Comparison of ENCODE assay signal across 32 mouse cellular contexts in genomic region chr2:37527587-37527986, GRCm38 (mm10). TPM values are rescaled to one million over a fixed set of nuclear protein-coding genes. Genes with fewer than 3 reads are reported as not detected.
A peak's percentile ranks its signal among the peaks of the same experiment; 100 is the strongest.
DNase-seq lines count a peak whose midpoint lies in the region; ATAC-seq lines count a peak whose summit lies in the region.
"Had no signal": no experiment of that assay in that cellular context is flagged by ENCODE, and none has a peak within 500 bp of the region (broad histone marks: within the 10 kb centered on the region; RNA-seq: fewer than 3 reads in every experiment).

No protein-coding gene starts in this region.

- H3K9me3 ChIP-seq in heart, embryonic 13.5 days = no peaks in the 10 kb centered on the region
- H3K9me3 ChIP-seq: embryonic facial prominence, embryonic 10.5 days; embryonic facial prominence, embryonic 15.5 days; forebrain, embryonic 13.5 days; hindbrain, embryonic 13.5 days; limb, embryonic 10.5 days; limb, embryonic 15.5 days; liver, embryonic 13.5 days; midbrain, embryonic 13.5 days; neural tube, embryonic 13.5 days had no signal

- no peak overlapping the region for H3K4me2 ChIP-seq in heart, embryonic 13.5 days
- H3K4me2 ChIP-seq: embryonic facial prominence, embryonic 15.5 days; forebrain, embryonic 13.5 days; hindbrain, embryonic 13.5 days; limb, embryonic 15.5 days; liver, embryonic 13.5 days; midbrain, embryonic 13.5 days; neural tube, embryonic 13.5 days had no signal

- no peak for ATAC-seq in heart, embryonic 13.5 days (ENCODE audit: extremely low read depth, insufficient number of reproducible peaks, low FRiP score, low TSS enrichment)
- ATAC-seq: activated CD4-positive, CD25-positive, alpha-beta regulatory T cell, adult 4 months; forebrain, embryonic 13.5 days; intestine, embryonic 16.5 days; lung, postnatal 0 days; midbrain, embryonic 13.5 days had no signal

- DNase-seq in heart, adult 8-10 months (ENCODE audit: low spot score) = no peak
- DNase-seq in heart, postnatal 4 days = peak; percentile 5
- no peak for DNase-seq in heart, adult 11 months
- DNase-seq in 3T3-L1 (ENCODE audit: low read depth, low spot score) = peak; percentile 12
- DNase-seq in thymus, postnatal 0 days (ENCODE audit: low spot score) = no peak
- DNase-seq: adrenal gland, adult 8-10 months; B cell, adult 2 months; cerebellum, adult 8-10 months; cerebellum, postnatal 25 days; gastrocnemius, postnatal 36 days; kidney, adult 8-10 months; kidney, postnatal 14 days; layer of hippocampus, adult 9-11 months; liver, embryonic 13.5 days; right cerebral cortex, postnatal 4 days; thymus, adult 2 months; thymus, postnatal 4 days had no signal

- no peak overlapping the region for H3K9ac ChIP-seq in heart, embryonic 13.5 days
- H3K9ac ChIP-seq: embryonic facial prominence, embryonic 15.5 days; forebrain, embryonic 13.5 days; hindbrain, embryonic 13.5 days; limb, embryonic 15.5 days; liver, embryonic 13.5 days; midbrain, embryonic 13.5 days; neural tube, embryonic 13.5 days had no signal

- peaks cover 18% of the 10 kb centered on the region for H3K4me1 ChIP-seq in heart, embryonic 13.5 days
- H3K4me1 ChIP-seq in brown adipose tissue, adult 24 weeks (ENCODE audit: control insufficient read depth, insufficient read depth, insufficient read length, low read length) = no peaks in the 10 kb centered on the region; the same call in 1 of the 2 replicates
- H3K4me1 ChIP-seq: embryonic facial prominence, embryonic 10.5 days; embryonic facial prominence, embryonic 15.5 days; forebrain, embryonic 13.5 days; hindbrain, embryonic 13.5 days; limb, embryonic 10.5 days; limb, embryonic 15.5 days; midbrain, embryonic 13.5 days; neural tube, embryonic 13.5 days had no signal

- no peak overlapping the region for H3K4me3 ChIP-seq in heart, embryonic 13.5 days
- no peak overlapping the region for H3K4me3 ChIP-seq in brown adipose tissue, adult 24 weeks (ENCODE audit: insufficient read depth, low read depth, low read length)
- H3K4me3 ChIP-seq: embryonic facial prominence, embryonic 10.5 days; embryonic facial prominence, embryonic 15.5 days; forebrain, embryonic 13.5 days; hindbrain, embryonic 13.5 days; limb, embryonic 10.5 days; limb, embryonic 15.5 days; liver, embryonic 13.5 days; midbrain, embryonic 13.5 days; neural tube, embryonic 13.5 days had no signal

- H3K36me3 ChIP-seq in heart, embryonic 13.5 days = peaks cover 6% of the 10 kb centered on the region; the same call in 1 of the 2 replicates
- H3K36me3 ChIP-seq: embryonic facial prominence, embryonic 15.5 days; limb, embryonic 15.5 days; liver, embryonic 13.5 days; midbrain, embryonic 13.5 days; neural tube, embryonic 13.5 days had no signal

- no peaks in the 10 kb centered on the region for H3K27me3 ChIP-seq in heart, embryonic 13.5 days (replicated peaks)
- H3K27me3 ChIP-seq: embryonic facial prominence, embryonic 15.5 days; forebrain, embryonic 13.5 days; hindbrain, embryonic 13.5 days; limb, embryonic 15.5 days; liver, embryonic 13.5 days; midbrain, embryonic 13.5 days; neural tube, embryonic 13.5 days had no signal

- H3K27ac ChIP-seq in heart, embryonic 13.5 days (replicated peaks) = 0 out of 2 replicates have a peak overlapping the region, but pooled peaks have one; percentile 7
- peak overlapping the region; percentile 60; the same call in 1 of the 2 replicates for H3K27ac ChIP-seq in brown adipose tissue, adult 24 weeks (replicated peaks; ENCODE audit: low read depth, low read length)
- H3K27ac ChIP-seq: embryonic facial prominence, embryonic 10.5 days; embryonic facial prominence, embryonic 15.5 days; forebrain, embryonic 13.5 days; hindbrain, embryonic 13.5 days; limb, embryonic 10.5 days; limb, embryonic 15.5 days; liver, embryonic 13.5 days; macrophage; midbrain, embryonic 13.5 days; neural tube, embryonic 13.5 days; stomach, postnatal 0 days had no signal

RNA-seq across cellular contexts. Expression of gene Gpr21, which starts 11.5 kb away (rescaled TPM):
- polyA plus RNA-seq in heart, embryonic 13.5 days (2015; fragmentation: Nextera tagmentation; extraction: Ambion mirVana) = 0.64 and 0.78 TPM in 2 replicates
- total RNA-seq in heart, adult 8-10 months (2022) = under 1 TPM; 0.34 to 0.63 (median 0.45) TPM
- 1 to 10 TPM; 1.4 to 1.5 TPM for total RNA-seq in heart, postnatal 4 days (2021)
- not detected in 2 replicates for polyA plus RNA-seq in brown adipose tissue, adult 24 weeks (2012; ENCODE audit: insufficient read depth, insufficient read length, missing spikeins)
- polyA plus RNA-seq in thymus, postnatal 0 days (2015; fragmentation: Nextera tagmentation; extraction: Ambion mirVana) = 0.19 and 0.29 TPM in 2 replicates

Comparison
In these comparisons a context has a peak if more than half of its experiments do, and no peak if none do; other contexts are left out.
1. DNase-seq: peak in heart, postnatal 4 days (single experiment) and 3T3-L1 (single experiment); none in heart, adult 8-10 months (single experiment), heart, adult 11 months (single experiment) and thymus, postnatal 0 days (single experiment).